Mouse (Mus musculus) olfactory bulb, adult 2 months (tissue): ENCODE data around the gene Crtc1.

ENCODE experiments used
- CTCF ChIP-seq: fragments of 200-500 bp; IDR thresholded peaks from 2 replicates; pipeline ENCODE4 v1.5.1; 2012; ENCODE audit warnings: low read depth, mild to moderate bottlenecking, low read length, moderate library complexity; ENCODE audit not compliant: insufficient read depth
- POLR2A ChIP-seq: fragments of 200-500 bp; IDR thresholded peaks from 2 replicates; pipeline ENCODE4 v1.6.1; 2012; ENCODE audit warnings: mild to moderate bottlenecking, low read depth, low read length, moderate library complexity; ENCODE audit not compliant: insufficient read depth

GRCm38 (mm10) chr8:70405189-70405588 lies 34.2 kb downstream of the Crtc1 start:
- TF ChIP-seq CTCF = no peak
- no peak for TF ChIP-seq POLR2A
